Mouse (Mus musculus) left cerebral cortex, adult 18-20 months (tissue): ENCODE results near the gene Fam213a. TPM values are rescaled to one million over a fixed set of nuclear protein-coding genes. Genes with fewer than 3 reads are reported as not detected.

Experiments
- DNase-seq, 2 experiments: peaks; one replicate each; pipeline ENCODE4 v3.0.0; 2021 to 2022; ENCODE audit warnings: low spot score in 2 of 2, mixed read lengths in 1 of 2
- total RNA-seq, 2 experiments: library from RNA; stranded (reverse); gene quantifications; 2 replicates each; pipeline ENCODE4 v1.2.3; 2021

Fam213a gene
- total RNA-seq, 2 experiments from 2014 or later, result 128 to 132 TPM

GRCm38 (mm10) chr14:41006263-41006662 lies 7.3 kb downstream of the Fam213a start:
- no peak for DNase-seq

DNA sequence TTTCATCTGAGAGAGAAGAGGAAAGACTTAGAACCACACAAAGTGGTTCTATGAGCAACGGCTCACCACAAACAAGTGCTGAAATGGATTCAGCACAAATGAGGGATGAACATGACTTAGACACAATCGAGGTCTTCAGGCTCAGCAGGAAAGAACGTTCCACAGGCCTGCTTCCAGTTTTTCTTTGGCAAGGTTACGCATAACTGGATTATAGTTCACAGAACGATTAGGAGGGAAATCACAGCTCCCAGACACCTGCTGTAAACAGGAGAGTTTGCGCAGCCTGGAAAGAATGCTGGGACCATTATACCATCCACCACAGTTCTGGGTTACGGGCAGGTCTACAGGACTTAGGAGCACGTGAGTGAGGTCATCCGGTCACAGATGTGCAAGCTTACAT lies 7.9 kb downstream of the Fam213a start:
- no peak for DNase-seq

GRCm38 (mm10) chr14:41004201-41005141 lies 9.1 kb downstream of the Fam213a start:
- DNase-seq, result no peak

- no peak for DNase-seq
Observed at GRCm38 (mm10) chr14:41001576-41001975, 12.0 kb downstream of the Fam213a start.

GRCm38 (mm10) chr14:41000801-41001200 lies 12.8 kb downstream of the Fam213a start:
- DNase-seq, result no peak

DNA sequence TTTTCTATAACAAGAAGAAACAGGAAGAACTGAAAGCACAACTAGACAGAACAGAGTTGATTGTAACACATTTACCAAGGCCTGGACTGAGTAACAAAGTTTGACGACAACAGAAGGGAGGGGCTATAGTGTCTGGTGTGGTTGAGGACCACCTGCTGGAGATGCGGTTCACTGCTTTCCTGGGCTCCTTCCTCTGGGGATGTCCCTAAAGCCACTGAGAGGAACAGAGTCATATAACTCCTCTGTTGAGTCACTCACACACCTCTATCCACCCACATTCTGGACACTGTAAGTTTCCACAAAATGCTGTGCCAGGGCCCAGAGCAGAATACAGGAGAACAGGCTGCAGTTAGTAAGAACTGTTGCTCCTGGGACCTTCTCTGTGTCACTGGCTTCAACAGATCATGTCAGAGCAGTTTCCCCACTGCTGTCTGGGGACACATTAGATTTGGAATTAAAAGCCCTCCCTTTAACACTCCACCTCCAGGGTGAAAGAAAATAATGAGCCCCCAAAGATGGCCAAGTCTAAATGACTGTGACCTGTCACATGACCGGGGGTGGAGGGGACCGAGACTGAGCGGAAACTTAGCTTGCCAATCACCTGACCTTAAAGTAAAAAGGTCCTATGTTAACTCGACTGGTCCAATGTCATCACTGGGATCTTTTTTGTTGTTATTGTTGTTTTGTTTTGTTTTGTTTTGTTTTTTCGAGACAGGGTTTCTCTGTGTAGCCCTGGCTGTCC lies 13.5 kb downstream of the Fam213a start:
- no peak for DNase-seq

- no peak for DNase-seq
Observed at GRCm38 (mm10) chr14:40996171-40996570, 17.4 kb downstream of the Fam213a start.

DNA sequence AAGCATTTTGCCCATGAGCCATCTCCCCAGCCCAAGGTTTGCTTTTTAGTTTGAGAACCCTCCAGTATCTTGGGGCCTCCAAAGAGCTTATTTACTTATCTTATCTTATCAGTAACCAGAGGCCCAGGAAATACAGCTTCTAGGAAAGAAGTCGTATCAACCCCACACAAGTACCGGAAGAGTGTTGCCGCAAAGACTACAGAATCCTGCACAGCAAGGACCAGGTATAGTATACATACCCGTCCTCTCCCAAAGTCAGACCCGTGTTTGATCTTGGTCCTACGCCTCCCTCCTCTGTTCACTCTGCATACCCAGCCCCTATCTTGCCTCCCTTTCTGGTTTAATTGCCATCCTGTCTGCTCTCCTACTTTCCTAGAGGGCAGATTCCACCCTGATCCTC lies 21.1 kb downstream of the Fam213a start:
- no peak for DNase-seq

- DNase-seq, result no peak
Observed at GRCm38 (mm10) chr14:40988780-40989179, 24.8 kb downstream of the Fam213a start.

- DNase-seq, result no peak
Observed at GRCm38 (mm10) chr14:40987184-40987583, 26.4 kb downstream of the Fam213a start.

GRCm38 (mm10) chr14:40985635-40986034 lies 28.0 kb downstream of the Fam213a start:
- DNase-seq, result no peak

DNA sequence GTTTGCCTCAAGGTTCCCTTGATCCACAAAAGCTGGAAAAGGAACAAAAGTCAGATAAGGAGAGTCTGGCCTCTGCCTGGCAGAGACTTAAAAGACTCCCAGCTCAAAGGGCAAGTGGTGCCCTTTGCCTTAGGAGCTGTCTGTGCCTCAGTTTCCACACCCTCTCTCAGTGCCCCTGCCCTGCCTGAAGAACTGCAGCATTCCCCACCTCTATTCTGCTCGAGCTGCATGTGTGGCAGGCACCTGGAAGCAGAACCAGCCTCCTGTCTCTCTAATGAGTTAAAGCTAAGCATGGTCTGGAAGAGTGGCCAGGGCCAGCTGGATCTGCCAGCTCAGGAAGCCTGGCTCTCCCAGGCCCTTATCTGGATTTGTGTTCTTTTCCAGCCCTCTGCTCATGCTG lies 33.9 kb downstream of the Fam213a start:
- DNase-seq, result peak in 1 of 2 experiments; percentile 47

- peak; percentile 47 to 48 for DNase-seq
Observed at GRCm38 (mm10) chr14:40979002-40979401, 34.6 kb downstream of the Fam213a start.

- DNase-seq, result peak; percentile 67 to 75
Observed at GRCm38 (mm10) chr14:40975127-40975721, 38.4 kb downstream of the Fam213a start.

DNA sequence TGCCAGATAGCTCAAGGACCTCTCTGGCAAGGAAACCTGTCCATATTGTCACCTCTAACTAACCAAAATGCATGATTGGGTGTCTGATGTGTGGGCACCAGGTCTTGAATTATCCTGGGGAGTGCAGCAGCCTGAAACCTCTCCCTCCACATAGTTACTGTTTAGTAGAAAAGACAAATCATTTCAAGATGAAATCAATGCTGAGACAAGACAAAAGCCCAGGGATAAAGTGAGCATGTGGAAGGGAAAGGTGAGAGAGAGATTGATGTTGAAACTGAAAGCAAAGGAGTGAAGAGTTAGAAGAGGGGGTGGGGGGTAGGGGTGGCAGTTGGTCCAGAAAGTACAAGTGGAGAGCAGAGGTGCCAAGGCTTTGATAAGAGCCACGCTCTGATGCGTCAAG lies 45.5 kb downstream of the Fam213a start:
- no peak for DNase-seq

GRCm38 (mm10) chr14:40967598-40967900 lies 46.0 kb downstream of the Fam213a start:
- no peak for DNase-seq

DNA sequence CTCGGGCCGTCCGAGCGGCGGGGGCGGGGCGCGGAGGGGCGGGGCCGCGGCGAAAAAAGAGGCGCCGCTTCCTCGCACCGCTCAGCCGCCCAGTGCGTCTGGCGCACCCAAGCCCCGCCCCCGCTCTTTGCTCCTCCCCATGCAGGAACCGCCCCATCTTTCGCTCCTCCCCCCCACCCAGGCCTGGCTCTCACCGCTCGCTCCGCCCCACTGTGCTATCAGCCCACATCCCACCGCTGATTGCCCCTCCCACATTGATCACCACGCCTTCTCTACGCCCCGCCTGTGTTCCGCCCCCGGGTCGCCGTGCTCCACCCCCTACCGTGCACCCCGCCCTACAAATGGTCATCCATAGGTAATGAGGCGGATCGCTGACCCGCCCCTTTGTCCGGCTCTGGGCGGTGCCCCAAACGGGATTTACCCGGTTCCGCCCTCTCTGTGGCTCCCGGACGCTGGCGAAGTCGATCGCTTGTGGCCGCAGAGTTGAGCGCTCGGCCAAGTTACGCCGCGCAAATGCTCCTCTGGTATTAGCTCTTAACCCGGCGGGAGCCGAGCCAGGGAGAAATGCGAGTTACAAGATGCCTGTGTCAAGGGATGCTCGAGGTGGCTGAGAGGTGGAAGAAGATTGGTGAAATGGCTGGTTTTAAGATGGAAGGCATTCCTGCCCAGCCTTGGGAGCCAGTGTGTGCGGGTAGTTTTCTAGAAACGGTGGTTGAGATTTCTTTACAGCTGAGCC lies 46.6 kb downstream of the Fam213a start:
- peak; percentile 95 to 96 for DNase-seq

- DNase-seq, result no peak
Observed at GRCm38 (mm10) chr14:40966392-40966861, 47.2 kb downstream of the Fam213a start, which contains the start of gene Tspan14. TSS of gene Tspan14 (minus strand) at chr14:40966807.

DNA sequence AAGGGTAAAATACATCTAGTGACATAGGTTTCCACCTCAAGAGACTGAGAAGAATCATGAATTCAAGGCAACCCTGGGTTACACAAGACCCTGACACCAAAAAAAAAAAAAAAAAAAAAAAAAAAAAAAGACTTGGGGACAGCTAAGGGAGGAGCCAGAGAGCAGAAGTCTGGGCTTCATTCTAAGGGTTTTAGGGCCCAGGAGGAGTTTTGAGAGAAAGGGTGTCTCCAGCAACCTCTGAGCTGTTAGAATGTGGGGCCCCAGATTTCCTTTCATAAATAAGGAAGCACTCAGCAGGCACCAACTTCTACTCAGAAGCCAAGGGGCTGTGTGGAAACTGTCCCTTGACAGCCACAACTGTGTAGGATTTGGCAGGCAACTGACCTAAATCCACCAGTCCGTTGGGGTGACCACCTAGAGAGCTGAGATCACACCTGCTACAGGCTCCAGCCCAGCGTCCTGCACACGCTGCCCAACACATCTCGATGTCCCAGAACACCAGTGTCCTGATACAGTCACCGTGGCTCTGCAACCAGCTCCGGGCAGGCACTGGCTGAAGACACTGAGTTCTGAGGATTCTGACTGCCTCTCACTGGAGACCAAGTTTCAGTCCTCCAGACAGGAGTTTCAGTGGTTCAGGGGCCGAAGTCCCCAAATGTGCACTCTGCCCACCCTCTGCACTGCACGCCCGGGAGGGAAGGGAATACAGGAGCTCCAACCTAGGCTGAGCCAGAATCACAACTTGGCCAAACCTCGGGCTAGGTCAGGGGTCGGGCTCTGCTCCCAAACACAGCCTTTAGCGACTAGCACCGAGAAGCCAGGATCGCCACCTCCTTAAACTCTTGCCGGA lies 47.9 kb downstream of the Fam213a start:
- no peak for DNase-seq

DNA sequence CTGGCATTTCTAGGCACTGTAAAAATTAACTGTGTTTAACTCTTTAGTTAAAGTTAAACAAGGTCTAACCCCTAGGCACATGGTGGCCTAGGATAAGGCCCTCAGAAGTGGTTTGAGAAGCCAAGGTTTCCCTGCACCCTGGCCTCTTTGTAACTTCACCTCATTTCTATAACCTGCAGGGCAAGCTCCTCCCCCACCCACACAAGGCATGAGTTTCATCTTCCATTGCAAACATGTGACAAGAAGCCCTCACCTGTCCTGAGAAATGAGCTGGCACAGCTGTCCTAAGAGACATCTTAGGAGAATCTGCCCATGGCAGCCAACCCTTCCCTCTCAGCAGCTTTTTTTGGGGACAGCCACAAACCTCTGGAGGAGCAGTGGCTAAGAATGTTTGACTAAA lies 48.7 kb downstream of the Fam213a start:
- DNase-seq, result no peak
